ENCODE assay signal across 26 mouse cellular contexts in the genomic region with DNA sequence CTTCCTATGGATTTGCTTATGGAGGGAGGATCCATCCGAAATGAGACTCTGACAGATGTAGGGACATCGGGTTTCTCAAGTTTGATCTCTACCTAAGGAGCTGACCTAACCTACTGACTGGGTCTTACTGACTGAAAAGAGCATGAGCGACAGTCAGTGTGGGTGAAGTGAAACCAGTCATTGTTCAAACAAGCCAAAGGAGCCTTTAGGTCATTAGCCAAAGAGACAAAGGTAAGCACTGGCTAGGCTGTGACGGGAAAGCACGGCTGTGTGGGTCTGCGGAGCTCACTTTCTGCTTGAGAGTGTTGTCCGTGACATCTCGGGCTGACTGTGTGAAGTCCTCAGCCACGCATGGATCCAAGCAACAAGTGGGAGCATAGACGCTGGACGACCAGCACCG. TPM values are rescaled to one million over a fixed set of nuclear protein-coding genes. Genes with fewer than 3 reads are reported as not detected.
DNase-seq lines count a peak whose midpoint lies in the region; ATAC-seq and TF ChIP-seq lines count a peak whose summit lies in the region.
"Had no signal": no experiment of that assay in that cellular context is flagged by ENCODE, and none has a peak within 500 bp of the region (broad histone marks: within the 10 kb centered on the region; RNA-seq: fewer than 3 reads in every experiment).

No protein-coding gene starts in this region.

- H3K4me3 ChIP-seq in forebrain, embryonic 11.5 days (ENCODE audit: low read depth, low read length) = no peak overlapping the region
- H3K4me3 ChIP-seq in forebrain, embryonic 16.5 days (replicated peaks; ENCODE audit: low read length) = no peak overlapping the region
- no peak overlapping the region for H3K4me3 ChIP-seq in liver, embryonic 16.5 days (ENCODE audit: low read depth, low read length)
- no peak overlapping the region for H3K4me3 ChIP-seq in liver, embryonic 11.5 days (ENCODE audit: low read depth, low read length)
- no peak overlapping the region for H3K4me3 ChIP-seq in intestine, embryonic 15.5 days (replicated peaks)
- peak overlapping the region; percentile 43 for H3K4me3 ChIP-seq in small intestine, adult 2 months (ENCODE audit: low read depth, low read length)
- H3K4me3 ChIP-seq: heart, embryonic 15.5 days; hindbrain, embryonic 13.5 days; kidney, embryonic 15.5 days; left cerebral cortex, adult 2 months; midbrain, embryonic 12.5 days had no signal

- H3K27ac ChIP-seq in forebrain, embryonic 11.5 days (ENCODE audit: low read depth, low read length) = no peak overlapping the region
- H3K27ac ChIP-seq in forebrain, embryonic 16.5 days (ENCODE audit: low read length) = no peak overlapping the region
- peak overlapping the region; percentile 41; the same call in 1 of the 2 replicates for H3K27ac ChIP-seq in liver, embryonic 16.5 days (ENCODE audit: low read length)
- H3K27ac ChIP-seq in liver, embryonic 11.5 days (ENCODE audit: low read depth, low read length) = no peak overlapping the region
- peak overlapping the region; percentile 15; the same call in 1 of the 2 replicates for H3K27ac ChIP-seq in intestine, embryonic 15.5 days
- peak overlapping the region; percentile 8; the same call in 1 of the 2 replicates for H3K27ac ChIP-seq in small intestine, adult 2 months (ENCODE audit: insufficient read depth, low read depth, low read length)
- H3K27ac ChIP-seq: heart, embryonic 15.5 days; hindbrain, embryonic 13.5 days; kidney, embryonic 15.5 days; left cerebral cortex, adult 2 months; midbrain, embryonic 12.5 days had no signal

- no peak overlapping the region for H3K9ac ChIP-seq in forebrain, embryonic 11.5 days (ENCODE audit: low read length)
- H3K9ac ChIP-seq in forebrain, embryonic 16.5 days (replicated peaks; ENCODE audit: low read depth, low read length) = no peak overlapping the region
- H3K9ac ChIP-seq in liver, embryonic 16.5 days (ENCODE audit: low read depth, low read length) = no peak overlapping the region
- H3K9ac ChIP-seq in liver, embryonic 11.5 days (ENCODE audit: low read depth, low read length) = no peak overlapping the region
- no peak overlapping the region for H3K9ac ChIP-seq in intestine, embryonic 15.5 days
- H3K9ac ChIP-seq: heart, embryonic 15.5 days; hindbrain, embryonic 13.5 days; kidney, embryonic 15.5 days; midbrain, embryonic 12.5 days had no signal

- TF ChIP-seq CTCF in small intestine, adult 2 months (IDR thresholded peaks at IDR 0.05; ENCODE audit: extremely low read depth, insufficient read length, insufficient replicate concordance, low read depth, low read length) = no peak

- H3K4me2 ChIP-seq in forebrain, embryonic 11.5 days (ENCODE audit: low read depth, low read length, severe bottlenecking) = no peak overlapping the region
- H3K4me2 ChIP-seq in forebrain, embryonic 16.5 days (ENCODE audit: low read length) = no peak overlapping the region
- H3K4me2 ChIP-seq in liver, embryonic 16.5 days (ENCODE audit: low read depth, low read length) = no peak overlapping the region
- no peak overlapping the region for H3K4me2 ChIP-seq in liver, embryonic 11.5 days
- H3K4me2 ChIP-seq in intestine, embryonic 15.5 days (replicated peaks) = peak overlapping the region; percentile 37
- H3K4me2 ChIP-seq: heart, embryonic 15.5 days; hindbrain, embryonic 13.5 days; kidney, embryonic 15.5 days; midbrain, embryonic 12.5 days had no signal

- H3K27me3 ChIP-seq in forebrain, embryonic 11.5 days (ENCODE audit: control insufficient read depth, insufficient read depth, low read length) = peaks cover 14% of the 10 kb centered on the region
- H3K27me3 ChIP-seq in forebrain, embryonic 16.5 days (replicated peaks; ENCODE audit: control insufficient read depth, insufficient read depth, low read length) = peaks cover 15% of the 10 kb centered on the region
- H3K27me3 ChIP-seq in liver, embryonic 16.5 days (ENCODE audit: control insufficient read depth, insufficient read depth, low read depth, low read length) = no peaks in the 10 kb centered on the region
- no peaks in the 10 kb centered on the region for H3K27me3 ChIP-seq in liver, embryonic 11.5 days (replicated peaks; ENCODE audit: control insufficient read depth, insufficient read depth, low read length)
- H3K27me3 ChIP-seq in intestine, embryonic 15.5 days (replicated peaks) = no peaks in the 10 kb centered on the region
- H3K27me3 ChIP-seq in small intestine, adult 2 months (ENCODE audit: control insufficient read depth, insufficient read depth, low read length) = no peaks in the 10 kb centered on the region
- H3K27me3 ChIP-seq: CH12.LX; heart, embryonic 15.5 days; midbrain, embryonic 12.5 days had no signal

- no peaks in the 10 kb centered on the region for H3K4me1 ChIP-seq in forebrain, embryonic 11.5 days (replicated peaks; ENCODE audit: control insufficient read depth, insufficient read depth, low read length)
- H3K4me1 ChIP-seq in forebrain, embryonic 16.5 days (replicated peaks; ENCODE audit: control insufficient read depth, insufficient read depth, low read length) = no peaks in the 10 kb centered on the region
- no peaks in the 10 kb centered on the region for H3K4me1 ChIP-seq in liver, embryonic 16.5 days (ENCODE audit: control insufficient read depth, low read depth, low read length)
- no peaks in the 10 kb centered on the region for H3K4me1 ChIP-seq in liver, embryonic 11.5 days (replicated peaks; ENCODE audit: control insufficient read depth, insufficient read depth, low read length)
- H3K4me1 ChIP-seq in intestine, embryonic 15.5 days (replicated peaks) = peaks cover 3% of the 10 kb centered on the region; the same call in 1 of the 2 replicates
- peaks cover 8% of the 10 kb centered on the region; the same call in 1 of the 2 replicates for H3K4me1 ChIP-seq in small intestine, adult 2 months (ENCODE audit: control insufficient read depth, insufficient read depth, insufficient read length, low read length)
- H3K4me1 ChIP-seq: heart, embryonic 15.5 days; hindbrain, embryonic 13.5 days had no signal

- ATAC-seq in forebrain, embryonic 11.5 days (replicated peaks; ENCODE audit: low FRiP score) = 0 out of 2 replicates have a peak, but pooled peaks have one; percentile 24
- no peak for ATAC-seq in forebrain, embryonic 16.5 days
- ATAC-seq in liver, embryonic 16.5 days (ENCODE audit: low read depth) = peak; percentile 61; the same call in 1 of the 2 replicates
- ATAC-seq in liver, embryonic 11.5 days (replicated peaks; ENCODE audit: low FRiP score) = no peak
- peak; percentile 46 for ATAC-seq in intestine, embryonic 15.5 days

- H3K36me3 ChIP-seq in forebrain, embryonic 11.5 days (ENCODE audit: control insufficient read depth, insufficient read depth, low read length) = no peaks in the 10 kb centered on the region
- H3K36me3 ChIP-seq in forebrain, embryonic 16.5 days (ENCODE audit: control insufficient read depth, insufficient read depth) = no peaks in the 10 kb centered on the region
- H3K36me3 ChIP-seq in liver, embryonic 16.5 days (ENCODE audit: control insufficient read depth, insufficient read depth) = no peaks in the 10 kb centered on the region
- H3K36me3 ChIP-seq in liver, embryonic 11.5 days (ENCODE audit: control insufficient read depth, insufficient read depth, low read length) = no peaks in the 10 kb centered on the region
- no peaks in the 10 kb centered on the region for H3K36me3 ChIP-seq in intestine, embryonic 15.5 days
- peaks cover 7% of the 10 kb centered on the region for H3K36me3 ChIP-seq in small intestine, adult 2 months (ENCODE audit: control insufficient read depth, insufficient read depth, low read length)
- H3K36me3 ChIP-seq: G1E; heart, embryonic 15.5 days; hindbrain, embryonic 13.5 days; kidney, embryonic 15.5 days; midbrain, embryonic 12.5 days had no signal

- WGBS in forebrain, embryonic 11.5 days = 71% methylated on average over 12 of the region's 12 CpGs
- WGBS in forebrain, embryonic 16.5 days = 67% methylated on average over 12 of the region's 12 CpGs
- WGBS in liver, embryonic 16.5 days (ENCODE audit: insufficient replicate concordance) = 67% methylated on average over 12 of the region's 12 CpGs
- 85% methylated on average over 12 of the region's 12 CpGs for WGBS in liver, embryonic 11.5 days
- 58% methylated on average over 12 of the region's 12 CpGs for WGBS in intestine, embryonic 15.5 days
- WGBS in small intestine, adult 2 months = 37% methylated on average over 12 of the region's 12 CpGs

- no peaks in the 10 kb centered on the region for H3K9me3 ChIP-seq in forebrain, embryonic 11.5 days (ENCODE audit: control insufficient read depth, low read length)
- no peaks in the 10 kb centered on the region for H3K9me3 ChIP-seq in forebrain, embryonic 16.5 days (ENCODE audit: control insufficient read depth, low read length)
- H3K9me3 ChIP-seq in liver, embryonic 16.5 days (replicated peaks; ENCODE audit: control insufficient read depth, low read length) = no peaks in the 10 kb centered on the region
- no peaks in the 10 kb centered on the region for H3K9me3 ChIP-seq in liver, embryonic 11.5 days (ENCODE audit: control insufficient read depth, low read length)
- H3K9me3 ChIP-seq in intestine, embryonic 15.5 days = no peaks in the 10 kb centered on the region
- H3K9me3 ChIP-seq: heart, embryonic 15.5 days; hindbrain, embryonic 13.5 days; kidney, embryonic 15.5 days; midbrain, embryonic 12.5 days had no signal

- DNase-seq in forebrain, embryonic 11.5 days (ENCODE audit: low spot score) = no peak
- DNase-seq in liver, embryonic 11.5 days (ENCODE audit: low spot score) = no peak
- DNase-seq in right cerebral cortex, postnatal 14 days = no peak
- no peak for DNase-seq in urinary bladder, adult 18-20 months (ENCODE audit: low spot score in 2 of 2)
- DNase-seq: adrenal gland, adult 2 months; cerebellum, adult 11-12 months; cerebellum, postnatal 25 days; gastrocnemius, postnatal 36 days; heart, postnatal 36 days; kidney, postnatal 36 days; layer of hippocampus, adult 9-11 months; lung, postnatal 10 days; right cerebral cortex, postnatal 25 days; thymus, adult 2 months; thymus, postnatal 4 days had no signal

- no peak for TF ChIP-seq POLR2A in small intestine, adult 2 months (IDR thresholded peaks at IDR 0.05; ENCODE audit: low read depth, low read length)

RNA-seq across cellular contexts. Expression of a gene that starts 50.1 kb away (rescaled TPM):
- polyA plus RNA-seq in forebrain, embryonic 11.5 days (2014; fragmentation: Nextera tagmentation; extraction: Ambion mirVana) = 0.08 and 0.33 TPM in 2 replicates
- polyA plus RNA-seq in forebrain, embryonic 16.5 days (2015; fragmentation: Nextera tagmentation; extraction: Ambion mirVana) = 0.21 and 0.23 TPM in 2 replicates
- polyA plus RNA-seq in liver, embryonic 16.5 days (2015; fragmentation: Nextera tagmentation; extraction: Ambion mirVana) = 2.2 and 2.9 TPM in 2 replicates
- polyA plus RNA-seq in liver, embryonic 11.5 days (2014; fragmentation: Nextera tagmentation; extraction: Ambion mirVana) = 4.9 and 5.3 TPM in 2 replicates
- 10.4 and 10.5 TPM in 2 replicates for polyA plus RNA-seq in intestine, embryonic 15.5 days (2015; fragmentation: Nextera tagmentation; extraction: Ambion mirVana)
- polyA plus RNA-seq in small intestine, adult 2 months (2012; rRNA removed) = 4.7 and 9.4 TPM in 2 replicates
- polyA plus RNA-seq: G1E had no signal

Comparison
In these comparisons a context has a peak if more than half of its experiments do, and no peak if none do; other contexts are left out.
1. ATAC-seq: peak in forebrain, embryonic 11.5 days (single experiment), liver, embryonic 16.5 days (single experiment) and intestine, embryonic 15.5 days (single experiment); none in forebrain, embryonic 16.5 days (single experiment) and liver, embryonic 11.5 days (single experiment).
2. H3K27ac ChIP-seq: peak in liver, embryonic 16.5 days (single experiment), intestine, embryonic 15.5 days (single experiment) and small intestine, adult 2 months (single experiment); none in forebrain, embryonic 11.5 days (single experiment), forebrain, embryonic 16.5 days (single experiment) and liver, embryonic 11.5 days (single experiment).